Mouse (Mus musculus) urinary bladder, postnatal 36 days (tissue): ENCODE results near the gene Prelp.

Experiments used
- DNase-seq, 2 experiments: peaks; one replicate each; pipeline ENCODE4 v3.0.0; 2022; ENCODE audit warnings: low spot score in 2 of 2, mixed read lengths in 1 of 2

Gene Prelp

DNA sequence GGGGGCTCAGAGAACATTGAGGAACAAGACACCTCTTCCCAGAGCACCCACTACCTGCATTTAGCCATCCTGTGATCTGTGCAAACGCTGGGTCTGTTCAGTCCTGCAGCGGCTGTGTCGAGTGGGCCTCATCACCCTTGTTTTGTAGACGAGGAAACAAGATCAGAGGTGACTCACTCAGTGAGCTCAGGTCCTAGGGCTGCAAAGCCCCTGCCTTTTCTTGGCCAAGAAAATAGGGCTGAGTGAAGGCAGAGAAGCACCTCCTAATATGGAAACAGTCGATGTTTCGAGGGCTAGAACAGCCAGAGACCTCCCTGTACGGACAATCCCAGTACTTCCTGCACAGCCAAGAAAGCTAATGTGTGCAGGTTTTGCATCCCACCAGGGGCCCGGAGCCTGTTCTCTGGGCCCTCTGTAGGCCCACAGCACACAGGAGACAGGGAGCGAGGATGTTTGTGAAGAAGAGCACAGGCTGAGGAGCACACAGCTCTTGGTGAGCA lies 22.1 kb downstream of the Prelp start:
- DNase-seq: no peak

- DNase-seq: no peak
Measured at GRCm38 (mm10) chr1:133897293-133897692, 23.9 kb downstream of the Prelp start.

GRCm38 (mm10) chr1:133891489-133891888 lies 29.7 kb downstream of the Prelp start:
- DNase-seq: no peak

DNA sequence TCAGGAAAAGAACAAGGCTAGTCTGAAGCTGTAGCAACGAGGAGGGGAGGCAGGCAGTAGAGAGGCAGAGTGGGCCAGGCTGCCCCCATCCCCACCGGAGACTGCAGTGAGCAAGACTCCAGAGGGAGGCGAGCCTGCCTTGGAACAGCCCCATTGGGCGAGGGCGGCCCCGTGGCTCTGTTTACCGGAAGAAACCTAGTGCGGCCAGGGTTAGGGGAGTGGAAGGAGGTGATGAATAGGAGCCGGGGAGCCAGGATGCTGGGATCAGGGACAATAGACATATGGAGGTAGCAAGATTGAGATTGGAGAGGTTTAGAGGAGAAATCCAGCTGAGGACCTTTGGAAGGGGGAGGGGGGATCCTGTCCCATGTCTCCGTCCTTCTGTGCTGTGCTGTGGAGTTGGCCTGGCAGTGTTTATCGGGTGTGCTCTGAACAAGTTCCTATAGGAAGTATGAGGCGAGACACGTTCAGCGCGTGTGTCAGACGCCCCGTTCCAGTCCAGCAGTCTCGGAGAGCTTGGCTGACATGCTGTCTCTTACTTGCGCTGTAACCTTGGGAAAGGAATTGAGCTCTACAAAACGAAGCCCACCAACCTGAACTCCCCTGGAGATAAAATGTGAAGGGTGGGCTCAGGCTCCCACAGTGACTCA lies 31.1 kb downstream of the Prelp start:
- DNase-seq: no peak

- DNase-seq: no peak
Measured at GRCm38 (mm10) chr1:133887538-133888250, 33.5 kb downstream of the Prelp start.

DNA sequence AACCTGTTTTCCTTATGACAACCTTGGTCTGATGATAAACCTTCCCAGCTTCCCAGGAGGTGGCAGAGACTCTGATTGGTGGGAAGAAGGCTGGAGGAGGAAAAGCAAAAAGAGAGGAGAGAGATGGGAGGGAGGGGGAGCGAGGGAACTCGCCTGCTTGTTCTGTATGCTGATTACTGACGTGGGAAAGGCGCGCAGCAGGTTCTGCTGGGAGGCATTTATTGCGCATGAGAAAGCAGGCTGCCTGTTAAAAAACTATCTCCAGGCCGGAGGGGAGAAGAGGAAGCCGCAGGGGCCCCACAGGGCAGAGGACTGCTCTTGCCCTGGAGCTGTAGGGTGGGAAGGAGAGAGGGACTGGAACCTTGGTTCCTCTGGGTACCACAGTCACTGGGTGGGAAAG lies 34.2 kb downstream of the Prelp start:
- no peak for DNase-seq

DNA sequence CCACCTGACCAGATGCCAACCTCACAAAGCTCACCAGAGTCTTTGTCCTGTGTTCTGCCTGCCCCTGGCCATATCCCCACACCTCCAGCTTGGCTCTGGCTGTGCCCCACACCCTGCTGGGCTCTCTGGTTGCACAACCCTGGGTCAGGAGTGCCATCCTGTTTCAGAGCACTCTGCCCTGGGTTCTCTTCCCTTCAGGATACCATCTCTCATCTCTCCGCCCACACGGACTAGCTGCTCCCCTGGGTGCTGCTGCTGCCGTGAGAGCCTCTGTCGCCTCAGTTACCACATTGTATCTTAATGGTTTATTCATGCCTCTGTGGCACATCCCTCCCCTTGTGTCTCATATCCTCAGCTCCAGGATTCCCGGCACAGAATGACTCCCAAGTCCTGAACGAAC lies 34.8 kb downstream of the Prelp start:
- DNase-seq: no peak

GRCm38 (mm10) chr1:133885811-133886210 lies 35.4 kb downstream of the Prelp start:
- no peak for DNase-seq

- no peak for DNase-seq
Measured at GRCm38 (mm10) chr1:133884746-133885145, 36.5 kb downstream of the Prelp start.

GRCm38 (mm10) chr1:133884090-133884489 lies 37.1 kb downstream of the Prelp start:
- no peak for DNase-seq

DNA sequence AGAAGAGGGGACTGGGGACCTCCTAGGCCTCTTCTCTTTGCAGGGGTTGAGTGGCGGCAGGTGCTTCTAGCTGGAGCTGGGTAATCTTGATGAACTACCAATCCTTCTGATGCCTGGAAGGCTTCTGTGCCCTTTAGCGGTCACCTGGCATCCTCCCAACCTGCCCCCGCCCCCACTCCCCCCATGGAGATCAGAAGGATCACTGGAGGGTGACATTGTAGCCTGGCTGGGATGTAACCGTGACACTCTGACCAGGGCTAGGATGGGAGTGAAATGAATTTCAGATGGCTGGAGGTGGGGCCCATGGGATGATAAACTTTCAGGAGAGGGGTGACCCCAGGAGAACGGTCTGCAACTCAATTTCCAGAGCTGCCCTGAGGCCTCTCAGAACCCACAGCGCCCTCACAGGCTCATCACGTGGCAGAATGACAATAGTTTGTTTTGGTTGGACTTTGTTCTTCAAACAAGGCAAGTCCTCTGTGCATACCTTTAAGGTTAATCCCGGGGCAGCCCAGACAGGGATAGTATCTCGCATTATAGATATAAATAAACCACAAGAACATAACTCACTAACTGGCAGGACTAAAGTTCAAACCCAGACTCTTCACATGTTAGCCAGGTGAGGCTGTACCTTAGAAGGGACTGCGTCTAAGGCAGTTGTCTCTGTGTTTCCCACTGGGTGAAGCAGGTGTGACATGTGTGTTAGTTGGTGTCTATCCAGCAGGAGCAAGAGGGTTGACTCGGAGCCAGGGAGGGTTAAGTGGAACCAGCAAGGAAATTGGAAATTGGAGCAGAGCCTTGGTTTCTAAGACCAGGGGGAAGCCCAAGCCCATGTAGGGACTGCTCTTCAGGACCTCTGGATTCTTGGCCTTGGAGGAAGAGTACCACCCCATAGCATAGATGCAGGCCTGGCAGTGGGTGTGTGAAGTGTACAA lies 38.7 kb downstream of the Prelp start:
- no peak for DNase-seq

GRCm38 (mm10) chr1:133881813-133882212 lies 39.4 kb downstream of the Prelp start:
- no peak for DNase-seq

DNA sequence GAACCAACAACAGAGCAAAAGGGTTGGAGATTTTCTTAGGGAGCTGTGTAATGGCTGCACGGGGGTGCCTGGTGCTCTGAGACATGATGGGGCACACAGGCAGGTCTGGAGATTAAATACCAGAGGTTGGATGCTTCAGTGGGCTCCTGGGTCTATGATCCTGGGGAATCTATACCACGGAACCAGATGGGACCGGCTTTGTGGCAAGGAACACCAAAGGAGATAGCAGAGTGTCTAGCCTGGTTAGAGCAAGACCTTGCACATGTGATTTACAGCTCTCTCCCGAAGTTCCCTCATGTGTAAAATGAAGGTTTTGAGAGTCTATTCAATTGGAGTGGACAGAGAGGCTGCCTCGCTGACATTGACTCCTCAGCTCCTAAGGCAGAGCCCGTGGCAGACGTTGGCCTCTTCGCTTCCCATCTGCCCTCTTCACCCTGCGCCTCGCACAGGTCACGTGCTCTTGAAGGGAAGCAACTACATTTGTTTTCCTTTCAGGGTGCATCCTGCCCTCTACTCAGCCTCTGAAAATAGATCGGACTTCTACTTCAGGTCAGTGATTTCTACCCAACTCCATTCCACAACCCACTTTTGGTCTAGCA lies 42.3 kb downstream of the Prelp start:
- no peak for DNase-seq

DNA sequence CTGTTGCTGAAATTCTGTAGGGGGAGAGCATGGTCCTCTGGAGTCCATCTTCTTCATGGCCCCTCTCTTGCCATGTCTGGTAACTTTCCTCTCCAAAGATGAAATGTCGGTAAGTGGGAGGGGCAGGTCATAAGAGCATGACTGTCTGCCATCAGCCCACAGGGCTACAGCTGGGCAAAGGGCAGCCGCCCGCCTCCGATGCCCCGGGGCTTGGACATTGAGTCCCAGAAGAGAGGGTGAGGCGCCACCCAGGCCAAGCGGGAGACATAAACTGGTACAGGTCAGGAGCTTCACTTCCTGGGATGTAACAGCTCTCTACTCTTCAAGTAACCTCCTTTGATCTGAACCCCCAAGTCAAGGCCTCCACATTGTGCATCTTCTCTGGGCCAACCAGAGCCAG lies 44.3 kb downstream of the Prelp start:
- no peak for DNase-seq

DNA sequence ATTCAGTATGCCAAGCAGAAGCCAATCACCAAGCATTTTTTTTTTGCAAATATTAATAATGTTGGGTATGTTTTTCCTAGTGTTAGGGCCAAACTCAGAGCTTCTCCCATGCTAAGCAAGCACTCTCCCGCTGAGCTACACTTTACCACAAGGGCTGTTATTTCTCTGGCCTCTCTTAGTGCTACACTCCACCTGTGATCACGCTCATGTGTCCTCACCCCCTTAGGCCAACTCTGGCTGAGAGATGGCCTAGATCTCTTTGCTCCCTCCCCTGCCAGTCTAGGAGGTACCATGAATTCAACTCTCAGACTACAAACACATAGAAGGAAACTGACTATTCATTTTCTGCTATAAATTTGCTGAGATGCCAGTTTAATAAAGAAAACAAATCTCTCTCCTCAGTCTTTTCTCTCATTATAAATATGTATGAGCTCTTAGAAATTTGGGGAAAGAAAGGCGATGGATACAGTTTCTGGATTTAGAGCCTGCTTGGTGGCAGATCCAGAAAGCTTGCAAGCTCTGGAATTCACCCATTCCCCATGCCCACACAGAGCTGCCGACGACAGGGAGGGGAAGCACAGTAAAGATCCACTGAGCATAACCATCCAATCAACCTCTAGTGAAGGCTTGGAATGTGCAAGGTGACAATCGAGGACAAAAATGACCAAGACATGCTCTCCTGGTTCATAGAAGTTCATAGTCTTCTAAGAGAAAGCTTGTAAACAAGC lies 48.0 kb downstream of the Prelp start:
- no peak for DNase-seq

DNA sequence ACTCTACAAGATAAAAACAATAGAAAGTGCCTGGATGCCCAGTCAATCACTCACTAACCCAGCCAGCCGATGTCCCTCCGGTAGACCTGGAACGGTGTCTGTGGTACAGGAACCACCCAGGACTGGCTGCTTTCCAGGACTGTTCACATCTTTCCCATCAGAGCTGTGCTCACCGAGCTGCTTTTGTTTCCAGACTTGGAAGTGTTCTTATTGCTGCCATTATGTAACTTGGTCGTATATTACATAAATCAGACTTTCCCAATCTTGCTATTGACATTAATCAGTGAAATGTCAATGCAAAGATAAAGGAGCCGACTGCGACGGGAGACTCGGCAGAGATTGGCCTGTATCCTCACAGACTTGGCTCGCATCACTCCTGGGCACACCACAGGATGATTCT lies 50.0 kb downstream of the Prelp start:
- DNase-seq: no peak

DNA sequence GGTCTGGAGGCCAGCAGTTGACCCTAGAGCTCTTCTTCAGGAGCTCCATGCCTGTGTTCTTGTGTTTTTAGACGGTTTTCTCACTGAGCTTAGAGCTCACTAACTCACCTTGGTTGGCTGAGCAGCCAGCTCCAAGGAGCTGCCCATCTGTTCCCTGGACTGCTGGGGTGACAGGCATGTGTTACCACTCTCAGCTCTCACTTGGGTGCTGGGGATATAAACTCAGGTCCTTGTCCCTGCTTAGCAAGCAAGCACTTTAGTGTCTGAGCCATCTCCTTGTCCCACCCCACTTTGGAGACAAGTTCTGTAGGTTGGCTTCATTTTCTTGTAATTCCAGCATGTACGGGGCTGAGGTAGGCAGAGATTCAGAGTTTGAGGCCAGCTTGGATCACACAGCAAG lies 52.0 kb downstream of the Prelp start:
- DNase-seq: no peak

GRCm38 (mm10) chr1:133863257-133863997 lies 57.8 kb downstream of the Prelp start:
- no peak for DNase-seq

- DNase-seq: no peak
Measured at GRCm38 (mm10) chr1:133861028-133861427, 60.2 kb downstream of the Prelp start.
